Mouse (Mus musculus): ENCODE data around the gene Pigk. TPM values are rescaled to one million over a fixed set of nuclear protein-coding genes. Genes with fewer than 3 reads are reported as not detected.

Pigk gene
- total RNA-seq, 1 experiment from 2014 or later = 70.0 TPM

- no peak for DNase-seq
Observed at GRCm38 (mm10) chr3:152998106-152998505, 284.2 kb downstream of the Pigk start.

GRCm38 (mm10) chr3:152998901-152999300 is 285.0 kb downstream of the Pigk start:
- DNase-seq = no peak

- DNase-seq = no peak
Observed at GRCm38 (mm10) chr3:153006893-153007292, 293.0 kb downstream of the Pigk start.

- no peak for DNase-seq
Observed at GRCm38 (mm10) chr3:153016355-153016754, 302.5 kb downstream of the Pigk start.

- no peak for DNase-seq
Observed at GRCm38 (mm10) chr3:153018051-153018450, 304.2 kb downstream of the Pigk start.

GRCm38 (mm10) chr3:153024016-153024415 is 310.1 kb downstream of the Pigk start:
- no peak for DNase-seq

Other genes with a start within 250 kb of the Pigk start
- 3.9 and 5.8 TPM in 2 replicates for gene Ak5, start 45.7 kb upstream of the Pigk start, total RNA-seq (2021)